Mouse (Mus musculus): ENCODE measurements at regions not wholly inside any gene's neighbourhood (a gene's known extent, or its start where the extent isn't known, plus 50 kb on each side); places are given as distances from the start of the nearest gene placed in this dataset.

DNA sequence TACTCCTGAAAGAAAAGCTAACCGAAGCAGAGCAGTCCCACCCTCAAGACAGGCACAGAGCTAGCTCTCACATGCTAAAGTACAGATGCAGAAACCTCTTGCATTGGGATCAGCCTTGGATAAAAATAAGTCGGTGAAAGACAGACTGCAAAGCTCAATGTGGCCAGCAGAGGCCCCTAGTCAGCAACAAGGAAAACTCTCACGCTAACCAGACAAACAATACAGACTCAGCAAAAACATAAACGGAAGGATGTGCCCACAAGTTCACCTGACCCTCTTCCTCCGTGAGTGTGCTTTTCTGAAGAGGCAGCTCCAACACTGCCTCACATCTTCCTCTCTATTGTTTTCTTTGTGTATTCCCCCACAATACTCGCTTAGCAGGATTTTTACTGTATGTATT lies 77.8 kb downstream of the Rpia start:
- peak; percentile 70 for DNase-seq (ENCODE audit: low read depth)

- DNase-seq (ENCODE audit: low read depth), result no peak
Observed at GRCm38 (mm10) chr6:70713665-70714064, 78.4 kb downstream of the Rpia start.

- no peak for DNase-seq (ENCODE audit: low read depth)
Observed at GRCm38 (mm10) chr6:70713118-70713517, 78.9 kb downstream of the Rpia start.

DNA sequence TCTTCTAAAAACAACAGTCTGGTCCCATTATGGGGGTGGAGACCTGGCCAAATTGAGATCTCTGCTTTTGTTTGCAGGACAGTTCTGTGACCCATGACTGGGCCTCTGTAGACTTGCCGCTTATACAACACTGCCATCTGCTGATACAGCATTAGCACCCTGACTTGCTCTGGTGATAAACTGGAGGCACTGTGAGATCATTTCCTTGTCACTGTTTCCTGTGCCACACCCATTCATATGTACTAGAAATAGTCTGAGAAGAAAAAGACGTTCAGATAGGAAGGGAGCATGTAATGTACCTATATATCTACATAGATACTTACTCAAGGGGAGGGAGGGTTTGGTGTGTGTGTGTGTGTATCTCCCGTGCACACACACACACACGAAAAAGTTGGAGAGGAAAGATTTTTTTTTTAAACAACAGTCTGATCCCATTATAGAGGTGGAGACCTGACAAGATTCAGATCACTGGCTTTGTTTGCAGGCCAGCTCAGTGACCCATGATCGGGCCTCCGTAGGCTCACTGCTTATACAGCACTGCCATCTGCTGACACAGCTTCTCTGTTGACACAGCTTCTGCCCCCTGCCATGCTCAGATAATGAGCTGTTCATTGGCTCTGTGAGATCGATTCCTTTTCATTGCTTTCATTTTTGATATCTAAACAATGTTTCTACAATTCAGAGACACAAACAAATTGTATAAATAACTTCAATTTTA lies 82.5 kb downstream of the Rpia start:
- DNase-seq (ENCODE audit: low read depth), result peak; percentile 74

DNA sequence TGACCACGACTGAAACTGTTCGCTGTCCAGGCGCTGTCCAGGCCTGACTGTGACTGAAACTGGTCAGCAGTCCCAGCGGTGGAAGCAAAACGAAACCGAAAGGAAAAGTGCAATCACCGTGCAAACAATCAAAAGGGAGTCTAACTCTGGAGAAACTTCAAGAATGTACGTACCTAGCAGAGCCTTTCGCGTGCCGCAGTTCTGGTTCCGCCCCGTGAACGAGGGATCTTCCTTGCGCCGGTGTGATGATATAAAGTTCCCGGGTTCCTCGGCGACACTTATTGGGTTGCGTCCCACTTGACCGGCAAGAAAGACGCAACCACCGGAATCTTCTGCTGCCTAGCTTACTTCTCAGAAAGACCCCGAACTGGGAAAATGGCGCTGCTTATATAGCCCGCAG lies 96.4 kb downstream of the Rpia start:
- no peak for DNase-seq (ENCODE audit: low read depth)
